Mouse (Mus musculus): Measurements from ENCODE around the gene Smap2.

The Smap2 gene

DNA sequence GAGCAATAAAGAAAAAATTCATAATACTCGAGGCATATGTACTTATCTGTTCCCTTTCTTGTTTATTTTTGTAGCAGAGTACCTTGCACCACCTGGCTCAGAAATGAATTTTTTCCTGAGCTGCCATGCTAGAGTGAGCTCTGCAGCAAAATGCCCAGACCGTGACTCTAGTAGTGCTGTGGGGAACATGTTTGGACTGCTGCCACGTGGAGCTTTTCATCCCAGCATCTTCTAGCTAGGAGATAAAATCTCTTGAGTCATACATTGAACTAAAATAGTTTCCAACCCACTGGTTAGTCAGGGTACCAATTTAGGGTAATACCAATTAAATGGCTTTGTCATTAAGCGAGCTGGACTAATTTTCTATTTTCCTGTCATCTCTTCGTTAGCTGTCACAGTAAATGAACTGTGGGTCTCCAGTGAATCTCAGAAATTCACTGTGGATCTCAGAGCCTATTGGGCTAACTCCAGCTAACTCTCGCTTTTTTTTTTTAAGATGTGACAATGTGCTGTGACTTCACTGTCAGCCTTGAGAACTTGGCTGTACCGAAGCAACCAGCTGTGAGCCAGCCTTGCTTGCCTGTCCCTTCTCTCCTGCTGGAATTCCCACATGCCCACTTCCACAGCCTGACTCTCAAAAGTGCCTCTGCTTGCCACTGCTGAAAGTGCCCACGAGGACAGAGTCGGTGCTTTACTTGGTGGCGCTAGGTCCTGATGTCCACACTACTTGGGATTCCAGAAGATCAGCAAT lies 3.2 kb upstream of the Smap2 start:
- DNase-seq (ENCODE audit: low spot score in 2 of 2): no peak

GRCm38 (mm10) chr4:121018250-121018649 lies 1.2 kb upstream of the Smap2 start:
- no peak for DNase-seq (ENCODE audit: low spot score in 2 of 2)

DNA sequence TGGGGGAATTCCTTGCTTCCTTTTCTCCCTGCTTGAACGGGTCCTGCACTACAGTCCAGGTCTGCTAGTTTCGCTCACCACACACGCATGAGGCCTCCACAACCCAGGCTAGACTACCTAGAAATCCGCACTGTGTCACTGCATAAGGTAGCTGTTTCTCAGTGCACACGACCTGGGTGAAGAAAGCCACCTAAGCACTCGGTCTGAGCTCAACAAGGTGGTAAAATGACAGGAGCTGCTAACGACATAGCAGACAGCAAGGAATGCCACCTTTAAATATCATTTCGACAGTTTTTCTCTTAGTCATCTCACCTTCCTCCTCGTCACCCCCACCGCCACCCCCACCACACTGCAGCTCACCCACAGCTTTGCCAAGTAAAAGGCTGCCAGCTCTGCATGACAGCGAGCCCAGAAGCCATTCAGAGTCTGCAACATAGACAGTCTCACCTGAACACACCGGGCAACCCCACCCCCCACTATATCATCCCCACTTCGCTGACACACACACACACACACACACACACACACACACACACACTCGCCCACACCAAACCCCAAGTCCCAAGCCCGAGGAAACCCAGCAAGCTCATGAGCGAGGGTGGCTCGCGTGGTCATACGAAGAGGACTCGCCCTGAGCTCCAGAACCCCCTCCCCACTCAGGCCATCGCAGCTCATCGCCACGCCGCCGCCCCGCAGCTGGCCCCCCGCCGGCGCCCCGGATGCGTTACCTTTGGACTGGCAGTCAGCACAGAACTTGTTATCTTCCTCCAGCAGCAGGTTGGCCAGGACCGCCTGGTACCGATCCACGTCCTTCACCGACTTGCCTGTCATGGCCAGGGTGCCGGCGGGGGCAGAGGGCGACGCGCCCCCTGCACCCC lies 787 bp downstream of the Smap2 start:
- DNase-seq (ENCODE audit: low spot score in 2 of 2): peak; percentile 66 to 68

DNA sequence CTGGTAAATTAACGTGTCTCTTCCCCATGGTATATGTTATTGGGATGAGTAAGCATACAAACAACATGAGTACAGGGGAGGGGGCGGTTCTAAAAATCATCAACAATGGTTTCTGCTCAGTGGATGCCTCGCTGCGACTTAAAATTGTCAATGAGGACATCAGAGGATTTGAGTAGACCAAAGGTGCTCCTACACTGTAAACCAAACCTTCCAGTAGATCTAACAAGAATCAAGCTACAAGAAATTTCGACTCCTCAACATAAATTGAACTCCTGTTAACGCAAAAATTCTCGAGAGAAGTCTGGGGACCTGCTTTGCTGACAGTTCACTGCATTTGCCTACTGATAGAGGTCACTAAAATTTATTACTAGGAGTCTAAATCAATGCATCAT lies 1.8 kb downstream of the Smap2 start:
- DNase-seq (ENCODE audit: low spot score in 2 of 2): no peak

- DNase-seq (ENCODE audit: low spot score in 2 of 2): peak in 1 of 2 experiments; percentile 47
These were observed 2.3 kb downstream of the Smap2 start for GRCm38 (mm10) chr4:121014594-121015267.

- no peak for DNase-seq (ENCODE audit: low spot score in 2 of 2)
These were observed 6.1 kb downstream of the Smap2 start for GRCm38 (mm10) chr4:121010770-121011549.

DNA sequence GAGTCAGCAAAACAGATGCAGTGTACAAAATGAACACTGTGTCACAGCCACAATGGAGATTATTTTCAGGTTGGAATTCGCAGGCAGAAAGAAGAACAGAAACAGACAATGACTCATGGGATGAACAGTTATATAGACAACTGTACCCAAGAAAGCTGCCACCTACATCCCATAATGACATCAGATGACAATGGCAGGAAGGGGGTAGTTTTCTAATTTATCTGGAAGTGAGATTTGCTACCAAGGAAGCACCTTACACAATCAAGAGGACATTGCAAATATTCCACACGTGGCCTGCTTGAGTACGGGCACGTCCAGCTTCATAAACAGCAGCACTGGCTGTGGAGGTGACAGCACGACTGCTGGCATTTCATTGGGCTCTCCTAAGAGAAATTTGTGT lies 7.9 kb downstream of the Smap2 start:
- DNase-seq (ENCODE audit: low spot score in 2 of 2): no peak

DNA sequence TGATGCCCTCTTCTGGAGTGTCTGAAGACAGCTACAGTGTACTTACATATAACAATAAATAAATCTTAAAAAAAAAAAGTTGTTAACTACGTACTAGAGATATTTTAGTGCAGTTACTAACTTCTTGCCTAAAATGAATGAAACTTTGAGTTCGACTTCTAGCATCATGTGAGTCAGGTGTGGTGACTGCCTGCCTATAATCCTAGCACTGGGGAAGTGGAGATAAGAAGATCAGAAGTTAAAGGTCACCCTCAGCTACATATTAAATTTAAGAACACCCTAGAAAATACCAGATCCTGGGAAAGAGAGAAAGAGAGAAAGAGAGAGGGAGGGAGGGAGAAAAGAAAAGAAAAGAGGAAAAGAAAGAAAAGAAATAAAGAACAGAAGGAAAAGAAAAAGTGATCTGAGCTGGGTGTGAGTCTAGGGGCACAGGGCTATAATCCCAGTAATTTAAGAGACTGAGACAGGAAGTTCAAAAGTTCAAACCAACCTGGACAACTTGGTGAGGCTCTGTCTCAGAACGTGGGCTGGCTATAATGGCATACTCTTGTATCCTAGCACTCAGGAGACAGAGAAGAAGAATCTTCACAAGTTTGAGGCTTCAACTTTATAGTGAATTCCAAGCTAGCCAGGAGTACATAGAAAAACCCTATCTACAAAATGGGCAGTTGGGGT lies 8.8 kb downstream of the Smap2 start:
- no peak for DNase-seq (ENCODE audit: low spot score in 2 of 2)

GRCm38 (mm10) chr4:121007006-121007405 lies 10.0 kb downstream of the Smap2 start:
- DNase-seq (ENCODE audit: low spot score in 2 of 2): no peak

GRCm38 (mm10) chr4:121004679-121005078 lies 12.4 kb downstream of the Smap2 start:
- no peak for DNase-seq (ENCODE audit: low spot score in 2 of 2)

DNA sequence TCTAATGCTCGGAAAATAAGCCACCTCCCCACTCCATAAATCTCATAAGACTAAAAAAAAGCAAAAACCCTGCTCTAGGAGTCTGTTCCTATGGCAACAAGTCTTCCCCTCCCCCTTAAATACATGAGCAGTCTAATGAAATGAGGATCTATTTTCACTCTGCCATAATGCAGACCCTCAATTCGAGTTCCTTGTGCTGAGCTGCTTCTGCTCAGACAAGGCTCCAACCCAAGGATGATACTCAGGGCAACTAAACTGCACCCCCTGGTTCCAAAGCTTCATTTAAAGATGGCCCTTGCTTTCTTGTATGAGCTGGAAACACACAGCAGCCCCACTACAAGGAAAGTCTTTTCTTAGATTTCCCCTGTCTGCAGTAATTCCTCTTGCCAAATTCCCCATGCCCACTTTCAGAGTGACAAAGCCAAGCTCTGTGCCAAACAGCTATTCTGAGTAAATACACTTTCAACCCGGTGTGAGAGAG lies 13.4 kb downstream of the Smap2 start:
- DNase-seq (ENCODE audit: low spot score in 2 of 2): no peak

- DNase-seq (ENCODE audit: low spot score in 2 of 2): no peak
These were observed 14.5 kb downstream of the Smap2 start for GRCm38 (mm10) chr4:121002400-121003171.

GRCm38 (mm10) chr4:121001659-121002058 lies 15.4 kb downstream of the Smap2 start:
- no peak for DNase-seq (ENCODE audit: low spot score in 2 of 2)

DNA sequence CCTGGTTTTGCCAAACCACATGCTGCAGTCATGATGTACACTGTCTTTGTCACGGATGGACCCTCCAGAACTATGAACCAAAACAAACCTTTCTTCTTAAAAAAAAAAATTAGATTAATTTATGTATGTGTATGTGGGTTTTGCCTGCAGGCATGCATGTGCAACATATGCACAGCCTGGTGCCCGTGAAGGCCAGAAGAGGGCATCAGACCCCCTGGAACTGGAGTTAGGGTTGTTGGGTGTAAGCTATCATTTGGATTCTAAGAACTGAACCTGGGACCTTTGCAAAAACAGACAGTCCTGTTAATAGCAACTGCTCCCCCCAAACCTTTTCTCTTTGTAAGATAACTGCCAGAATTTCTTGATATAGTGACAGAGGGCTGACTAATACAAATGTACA lies 16.0 kb downstream of the Smap2 start:
- DNase-seq (ENCODE audit: low spot score in 2 of 2): no peak

DNA sequence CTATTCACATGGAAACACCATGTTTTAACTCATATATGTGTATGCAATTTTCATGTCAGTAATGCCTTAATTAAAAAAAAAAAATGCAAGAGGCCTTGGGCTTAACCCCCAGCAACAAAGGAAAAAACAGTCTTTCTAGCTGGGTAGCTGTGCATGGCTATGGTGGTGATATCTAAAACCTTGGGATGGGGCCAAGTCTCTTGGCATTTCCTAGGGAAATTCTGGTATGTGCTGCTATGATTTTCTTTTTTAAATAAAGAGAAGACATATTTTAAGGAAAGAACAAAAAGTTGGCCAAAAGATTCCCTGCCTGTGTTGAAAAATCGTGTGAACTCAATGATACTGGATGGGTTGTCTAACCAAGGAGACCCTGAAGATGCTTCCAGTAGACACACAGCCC lies 21.1 kb downstream of the Smap2 start:
- no peak for DNase-seq (ENCODE audit: low spot score in 2 of 2)

DNA sequence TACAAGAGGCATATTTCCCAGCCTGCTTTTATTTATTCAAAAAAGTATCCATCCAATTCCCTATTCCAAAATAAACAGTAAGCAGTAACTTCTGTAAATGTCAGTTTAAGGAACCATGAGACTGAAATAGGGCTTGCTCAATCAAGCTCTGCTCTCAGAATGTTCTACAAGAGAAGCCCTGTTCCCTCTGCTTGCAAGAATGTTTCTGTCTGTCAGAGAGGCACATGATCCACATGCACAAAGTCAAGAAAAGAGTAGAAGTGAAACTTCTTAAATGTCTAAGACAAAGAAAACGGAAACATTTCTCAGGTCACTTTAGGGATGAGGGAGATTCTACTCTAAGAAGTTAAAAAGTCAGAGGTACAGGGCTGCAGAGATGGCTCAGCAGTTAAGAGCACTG lies 24.0 kb downstream of the Smap2 start:
- no peak for DNase-seq (ENCODE audit: low spot score in 2 of 2)

DNA sequence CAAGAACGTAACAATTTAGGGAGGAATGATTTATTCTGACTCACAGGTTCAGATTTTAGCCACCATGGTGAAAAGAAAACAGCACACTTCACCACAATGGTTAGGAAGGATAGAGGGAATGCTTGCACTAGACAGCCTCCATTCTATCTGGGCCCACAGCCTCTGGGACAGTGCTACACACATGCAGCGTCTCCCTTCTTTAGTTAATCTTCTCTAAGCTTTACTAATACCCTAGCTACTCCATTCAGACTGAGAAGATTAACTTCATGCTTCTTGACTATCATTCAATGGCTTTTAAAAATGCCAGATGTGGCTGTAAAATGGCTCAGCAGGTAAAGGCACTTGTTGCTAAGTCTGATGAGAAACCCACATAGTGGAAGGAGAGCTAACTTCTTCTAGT lies 24.8 kb downstream of the Smap2 start:
- DNase-seq (ENCODE audit: low spot score in 2 of 2): no peak

GRCm38 (mm10) chr4:120987319-120987718 lies 29.7 kb downstream of the Smap2 start:
- no peak for DNase-seq (ENCODE audit: low spot score in 2 of 2)

- DNase-seq (ENCODE audit: low spot score in 2 of 2): peak in 1 of 2 experiments; percentile 67
These were observed 30.6 kb downstream of the Smap2 start for GRCm38 (mm10) chr4:120986446-120986845.

- DNase-seq (ENCODE audit: low spot score in 2 of 2): no peak
These were observed 38.8 kb downstream of the Smap2 start for GRCm38 (mm10) chr4:120978221-120978620.
